Mouse (Mus musculus) embryo, embryonic 9.5 days (tissue): ENCODE measurements around the gene Procr.

Experiments used
- DNase-seq: peaks from one replicate; pipeline ENCODE4 v3.0.0-alpha.2; 2017; ENCODE audit errors: extremely low spot score

Gene Procr

GRCm38 (mm10) chr2:155804053-155804452 is 53.1 kb downstream of the Procr start:
- no peak for DNase-seq
